Mouse (Mus musculus) central nervous system, embryonic 11.5 days (tissue): ENCODE measurements around the gene Gm7714. TPM values are rescaled to one million over a fixed set of nuclear protein-coding genes. Genes with fewer than 3 reads are reported as not detected.

ENCODE experiments used
- polyA plus RNA-seq: library from polyadenylated mRNA; depleted of rRNA; stranded (reverse); fragments of >200 nt; gene quantifications from 2 replicates; pipeline ENCODE4 v1.2.3, GENCODE M21; 2012; rRNA removed

Gene Gm7714
- polyA plus RNA-seq, result not detected in 2 replicates

DNA sequence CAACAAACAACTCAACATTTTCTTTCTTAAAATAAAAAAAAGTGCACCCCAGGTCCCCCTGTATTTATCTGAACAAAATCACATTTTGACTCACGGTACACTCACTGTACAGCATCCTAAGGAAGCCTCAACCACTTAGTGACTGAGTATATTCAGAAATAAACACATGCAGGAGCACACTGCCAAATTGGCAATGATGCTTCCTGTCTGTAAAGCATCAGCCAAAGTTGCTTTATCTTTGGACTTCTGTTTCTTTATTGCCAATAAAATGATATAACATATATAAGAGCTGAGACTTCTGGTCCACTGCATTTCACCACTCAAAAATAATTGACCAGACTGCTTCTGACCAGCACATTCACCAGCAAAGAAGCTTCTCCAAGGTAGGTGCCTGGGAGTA is at the start of gene Gm7714:
Gene Gm7714 (plus strand): TSS at position 301 of the 400 bp plus-strand sequence.

DNA sequence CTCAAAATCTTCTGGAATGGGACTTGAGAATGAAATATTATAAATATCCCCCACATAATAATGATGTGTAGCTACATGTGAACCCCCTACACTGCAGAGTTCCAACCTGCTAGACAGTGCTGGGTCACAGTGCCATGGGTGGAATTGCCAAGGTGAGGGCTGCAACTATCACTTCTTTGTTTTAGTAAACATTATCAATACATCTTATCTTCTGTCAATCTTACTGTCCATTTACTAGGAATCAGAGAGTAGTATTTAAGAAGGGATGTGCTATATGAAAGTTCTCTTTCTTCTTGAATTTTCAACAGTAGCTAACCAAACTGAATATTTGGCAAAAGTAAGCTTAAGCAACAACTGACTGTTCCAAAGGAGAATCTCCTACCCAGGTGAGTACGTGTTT is 48.3 kb downstream of the Gm7714 start, which contains the start of gene Prol1:
Gene Prol1 (plus strand): TSS at position 301 of the 400 bp plus-strand sequence.

Other genes with a start within 250 kb of the Gm7714 start
- not detected in 2 replicates for gene Smr2, start 182.4 kb upstream of the Gm7714 start, polyA plus RNA-seq
- gene Gm11116, start 157.4 kb upstream of the Gm7714 start, polyA plus RNA-seq, result not detected in 2 replicates
- not detected in 2 replicates for gene Gm11115, start 114.8 kb upstream of the Gm7714 start, polyA plus RNA-seq
- gene Prol1, start 48.4 kb downstream of the Gm7714 start, polyA plus RNA-seq, result not detected in 2 replicates
- 0.16 TPM in 1 of 2 replicates, not detected in the other for gene Amtn, start 107.2 kb downstream of the Gm7714 start, polyA plus RNA-seq
- gene Ambn, start 187.1 kb downstream of the Gm7714 start, polyA plus RNA-seq, result 0.02 and 0.06 TPM in 2 replicates
- 0.04 TPM in 1 of 2 replicates, not detected in the other for gene Enam, start 219.1 kb downstream of the Gm7714 start, polyA plus RNA-seq